Mouse (Mus musculus) left cerebral cortex, adult 9 months (tissue): ENCODE data around the gene Ap1m2.
"Not testable (repeated sequence)": the region's sequence is repeated elsewhere in the genome, so short reads cannot be mapped to it uniquely, and the experiment has no call there.

Experiments
- DNase-seq, 2 experiments: peaks; one replicate each; pipeline ENCODE4 v3.0.0; 2022; ENCODE audit warnings: low spot score in 2 of 2

The Ap1m2 gene

DNA sequence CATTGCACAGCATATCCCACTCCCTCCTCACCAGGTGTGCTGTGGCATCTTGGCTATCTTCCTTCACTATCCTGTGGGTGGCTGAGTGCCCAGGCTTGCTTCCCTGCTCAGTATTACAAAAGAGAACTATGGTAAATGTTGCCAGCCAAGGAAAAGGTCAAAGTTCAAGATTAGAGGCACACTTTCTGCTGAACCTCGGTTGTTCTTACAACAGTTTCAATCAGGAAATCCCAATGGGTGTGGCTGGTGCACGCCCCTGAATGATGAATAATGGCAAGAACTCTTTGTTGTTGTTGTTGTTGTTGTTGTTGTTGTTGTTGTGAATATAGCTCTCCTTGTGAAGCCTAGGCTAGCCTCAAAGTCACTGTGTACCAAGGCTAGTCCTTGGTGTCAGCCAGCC lies 50.3 kb downstream of the Ap1m2 start:
- no peak for DNase-seq

DNA sequence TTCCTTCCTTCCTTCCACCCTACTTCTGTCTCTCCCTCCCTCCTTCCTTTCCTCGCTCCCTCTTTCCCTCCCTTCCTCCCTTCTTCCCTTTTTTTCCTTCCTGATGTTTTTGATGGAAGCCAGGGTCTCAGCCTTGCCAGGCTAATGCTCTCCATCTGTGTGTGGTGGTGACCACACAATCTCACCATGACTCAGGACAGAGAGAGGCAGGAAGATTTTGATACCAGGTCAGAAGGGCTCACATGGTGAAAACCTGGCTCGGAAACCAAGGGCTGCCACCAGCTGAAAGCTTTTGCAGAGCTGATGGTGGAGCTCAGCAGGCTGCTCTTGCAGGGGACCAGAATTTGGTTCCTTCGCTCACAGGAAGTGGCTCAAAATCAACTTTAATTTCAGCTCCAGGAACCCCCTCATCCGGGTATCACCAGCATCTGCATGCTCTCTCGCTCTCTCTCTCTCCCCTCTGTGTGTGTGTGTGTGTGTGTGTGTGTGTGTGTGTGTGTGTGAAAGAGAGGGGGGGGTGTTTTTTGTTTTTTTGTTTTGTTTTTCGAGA lies 51.6 kb downstream of the Ap1m2 start:
- DNase-seq: no peak

DNA sequence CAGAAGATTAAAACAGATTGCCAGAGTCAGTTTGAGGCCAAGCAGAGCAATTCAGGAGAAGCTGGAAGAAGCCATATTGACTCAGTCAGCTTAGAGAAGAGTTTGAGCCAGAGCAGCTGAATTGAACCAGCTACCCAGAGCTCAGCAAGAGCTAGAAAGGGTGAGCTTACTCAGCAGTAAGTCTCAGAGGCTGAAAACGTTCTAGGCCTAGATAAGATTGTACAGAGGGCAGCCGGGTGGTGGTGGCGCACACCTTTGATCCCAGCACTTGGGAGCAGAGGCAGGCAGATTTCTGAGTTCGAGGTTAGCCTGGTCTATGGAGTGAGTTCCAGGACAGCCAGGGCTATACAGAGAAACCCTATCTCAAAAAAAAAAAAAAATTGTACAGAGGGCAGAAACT lies 55.8 kb downstream of the Ap1m2 start:
- DNase-seq: not testable (repeated sequence)

DNA sequence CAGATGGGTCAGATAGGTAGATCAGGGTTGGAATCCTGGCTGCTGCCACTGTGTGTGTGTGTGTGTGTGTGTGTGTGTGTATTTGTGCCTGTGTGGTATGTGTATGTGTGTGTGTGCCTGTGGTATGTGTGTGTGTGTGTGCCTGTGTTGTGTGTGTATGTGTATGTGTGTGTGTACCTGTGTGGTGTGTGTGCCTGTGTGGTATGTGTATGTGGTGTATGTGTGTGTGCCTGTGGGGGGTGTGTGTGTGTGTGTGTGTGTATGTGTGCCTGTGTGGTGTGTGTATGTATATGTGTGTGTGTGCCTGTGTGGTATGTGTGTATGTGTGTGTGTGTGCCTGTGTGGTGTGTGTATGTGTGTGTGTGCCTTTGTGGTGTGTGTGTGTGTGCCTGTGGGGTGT lies 57.4 kb downstream of the Ap1m2 start:
- DNase-seq: no peak

DNA sequence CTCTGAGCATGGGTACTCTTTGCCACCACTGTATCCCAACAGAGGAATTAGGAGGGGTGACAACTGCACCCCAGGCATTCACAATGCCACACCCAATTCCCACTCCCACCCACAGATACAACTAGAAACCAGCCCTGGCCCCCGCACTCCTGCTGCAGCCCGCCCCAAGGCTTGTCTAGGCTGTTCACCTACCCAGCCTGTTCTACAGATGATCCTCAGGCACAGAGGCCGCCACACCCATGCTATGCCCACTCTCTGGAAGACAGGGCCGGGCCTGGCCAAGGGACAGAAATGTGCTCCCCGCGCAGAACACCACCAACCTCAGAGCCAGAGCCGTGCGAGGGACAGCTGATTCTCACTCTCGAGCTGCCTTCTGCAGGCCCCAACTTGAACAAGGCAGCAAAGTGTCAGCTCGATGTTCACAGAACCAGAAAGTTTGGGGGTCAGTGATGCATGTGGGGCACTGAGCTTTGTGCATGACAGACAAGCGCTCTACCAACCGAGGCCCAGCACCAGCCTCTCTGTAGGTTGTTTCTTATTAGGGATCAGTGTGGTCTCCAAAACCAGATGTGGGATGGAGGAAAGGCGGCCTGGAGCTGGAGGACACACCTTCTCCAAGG lies 60.9 kb downstream of the Ap1m2 start:
- DNase-seq: no peak

DNA sequence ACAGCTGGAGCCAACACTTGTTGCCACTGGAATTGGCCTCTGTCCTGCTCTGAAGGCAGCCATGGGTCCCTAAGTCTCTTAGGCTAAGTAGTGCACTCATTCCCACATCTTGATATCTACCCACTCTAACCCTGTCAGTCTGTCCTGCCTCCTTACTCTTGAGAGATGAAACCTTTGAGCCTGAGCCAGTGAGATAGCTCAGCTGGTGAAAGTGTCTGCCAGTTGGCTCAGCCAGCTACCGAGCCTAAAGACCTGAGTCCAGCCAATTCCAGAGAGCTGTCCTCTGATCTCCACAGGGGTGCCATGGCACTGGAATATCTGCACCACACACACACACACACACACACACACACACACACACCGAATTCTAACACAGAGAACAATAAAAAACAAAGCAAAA lies 61.6 kb downstream of the Ap1m2 start:
- DNase-seq: no peak

DNA sequence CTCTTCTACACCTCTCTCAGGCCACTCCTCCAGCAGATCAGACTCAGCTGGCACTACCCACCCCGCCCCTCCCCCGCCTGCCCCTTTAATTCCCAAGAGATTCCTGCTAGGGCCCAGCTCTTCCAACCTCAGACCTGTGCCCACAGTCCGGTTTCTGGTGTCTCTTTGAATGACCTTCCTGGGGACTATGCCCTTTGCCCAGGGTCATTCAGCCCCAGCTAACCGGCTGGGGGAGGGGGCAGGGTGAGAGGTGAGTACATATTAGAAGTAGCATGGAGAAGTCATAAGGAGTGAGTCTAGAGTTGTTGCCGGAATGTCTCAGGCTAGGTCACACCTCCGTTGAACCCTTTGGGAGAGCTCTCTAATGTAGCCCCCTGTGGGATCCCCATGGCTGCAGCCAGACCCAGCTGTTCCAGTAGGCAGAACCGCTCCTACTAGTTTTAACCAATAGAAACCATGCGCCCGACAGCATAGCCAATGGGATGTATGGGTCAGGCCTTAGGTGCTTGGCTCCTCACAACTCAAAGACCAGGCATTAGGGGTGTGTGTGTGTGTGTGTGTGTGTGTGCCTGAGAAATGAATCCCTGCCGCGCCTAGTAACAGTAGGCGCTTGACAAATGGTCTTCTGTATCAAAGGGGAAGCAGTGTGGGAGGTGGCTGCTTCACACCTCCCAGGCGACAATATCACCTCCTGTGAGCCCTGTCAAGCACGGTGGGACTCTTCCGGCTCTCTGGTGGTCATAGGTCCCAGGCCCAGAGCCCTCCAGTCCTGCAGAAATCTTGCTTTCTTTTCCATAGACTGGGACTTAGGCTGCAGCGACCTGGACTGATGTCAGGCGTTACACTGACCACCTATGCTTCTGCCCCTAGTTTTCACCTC lies 62.3 kb downstream of the Ap1m2 start:
- no peak for DNase-seq

DNA sequence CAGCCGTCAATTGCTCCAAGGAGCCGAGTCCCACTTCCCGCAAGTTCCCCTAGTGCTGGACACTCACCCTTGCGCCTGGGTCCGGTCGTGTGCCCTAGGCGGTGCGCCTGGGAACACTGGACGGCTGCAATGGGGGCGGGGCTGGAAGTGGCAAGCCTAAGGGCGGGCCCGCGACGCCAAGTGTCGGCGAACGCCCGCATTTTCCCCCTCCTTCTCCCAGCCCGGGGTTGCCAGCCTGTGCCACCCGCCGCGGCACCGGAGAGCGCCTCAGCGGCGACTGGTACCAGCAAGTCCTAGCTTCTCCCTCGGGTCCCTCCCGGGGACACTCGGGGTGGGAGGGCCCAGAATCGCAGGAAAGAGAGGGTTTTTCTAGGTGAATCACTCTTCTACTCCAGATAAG lies 63.8 kb downstream of the Ap1m2 start, which contains the start of gene S1pr5:
S1pr5 (minus strand) TSS at position 118 of the 400 bp plus-strand sequence.
- peak in 1 of 2 experiments; percentile 54 for DNase-seq

DNA sequence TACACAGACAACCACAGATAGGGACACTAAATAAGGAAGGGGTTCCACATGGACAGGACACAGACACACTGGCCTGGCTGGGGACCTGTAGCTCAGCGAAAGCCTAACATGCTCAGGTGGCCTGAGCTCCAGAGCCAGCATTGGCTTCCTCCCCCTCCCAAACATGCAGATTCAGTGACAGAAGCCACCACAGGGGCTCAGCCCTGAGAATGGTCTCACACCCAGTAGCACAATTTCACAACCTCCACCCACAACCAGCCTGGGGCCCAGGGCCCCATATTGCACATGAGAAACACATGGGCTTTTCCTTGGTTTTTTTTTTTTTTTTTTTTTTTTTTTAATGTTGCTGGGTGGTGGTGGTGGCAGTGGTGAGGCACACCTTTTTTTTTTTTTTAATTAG lies 65.8 kb downstream of the Ap1m2 start:
- no peak for DNase-seq

DNA sequence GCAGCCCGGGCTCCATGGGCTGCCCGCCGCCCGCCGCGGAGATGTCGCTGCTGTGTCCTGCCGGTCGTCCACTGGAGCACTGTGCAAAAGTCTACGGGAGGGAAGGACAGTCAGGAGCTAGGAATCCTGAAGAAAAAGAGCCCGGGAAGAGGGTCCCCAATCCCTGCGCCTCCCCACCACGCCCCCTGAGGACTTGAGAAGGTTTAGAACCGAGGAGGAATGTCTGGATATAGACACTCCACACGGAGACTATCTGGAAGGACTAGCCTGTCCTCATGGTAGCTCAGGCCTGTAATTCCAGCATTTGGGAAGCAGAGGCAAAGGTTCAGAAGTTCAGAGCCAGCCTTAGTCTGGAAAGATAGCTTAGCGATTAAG lies 67.0 kb downstream of the Ap1m2 start:
- DNase-seq: no peak

DNA sequence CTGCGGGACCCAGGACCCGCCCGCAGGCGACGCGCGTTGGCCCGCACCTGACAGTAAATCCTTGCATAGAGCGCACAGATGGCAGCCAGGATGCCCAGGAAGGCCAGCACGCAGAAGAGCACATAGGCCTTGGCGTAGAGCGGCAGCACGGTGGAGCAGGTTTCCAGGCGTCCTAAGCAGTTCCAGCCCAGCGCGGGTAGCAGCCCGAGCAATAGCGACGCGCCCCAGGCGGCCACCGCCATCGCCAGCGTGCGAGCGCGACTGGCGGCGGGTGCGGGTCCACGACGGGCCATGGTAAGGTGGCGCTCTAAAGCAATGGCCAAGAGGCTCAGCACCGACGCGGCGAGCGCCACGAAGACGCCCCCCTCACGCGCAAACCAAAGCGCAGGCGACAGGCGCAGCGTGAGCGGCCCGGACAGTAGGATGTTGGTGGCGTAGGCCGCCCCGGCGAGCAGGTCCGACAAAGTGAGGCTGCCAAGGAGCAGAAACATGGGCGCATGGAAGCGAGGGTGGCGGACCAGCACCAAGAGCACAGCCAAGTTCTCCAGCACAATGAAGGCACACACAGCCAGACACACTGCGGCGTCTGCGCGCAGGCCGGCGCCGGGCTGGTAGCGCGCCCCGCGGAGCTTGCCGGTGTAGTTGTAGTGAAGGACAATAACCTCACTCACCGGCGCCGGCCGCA lies 67.6 kb downstream of the Ap1m2 start:
- DNase-seq: peak in 1 of 2 experiments; percentile 44
